Mouse (Mus musculus) gastrocnemius, postnatal 25 days (tissue): ENCODE data around the gene Lrpprc. TPM values are rescaled to one million over a fixed set of nuclear protein-coding genes. Genes with fewer than 3 reads are reported as not detected.

ENCODE experiments used
- DNase-seq: peaks from one replicate; pipeline ENCODE4 v3.0.0; 2022
- total RNA-seq, 2 experiments: library from RNA; stranded (reverse); gene quantifications; 1 replicate in 1 of 2; 2 replicates in 1 of 2; pipeline ENCODE4 v1.2.3; 2021

Lrpprc gene
- total RNA-seq, 2 experiments from 2014 or later = 59.2 to 71.3 TPM

DNA sequence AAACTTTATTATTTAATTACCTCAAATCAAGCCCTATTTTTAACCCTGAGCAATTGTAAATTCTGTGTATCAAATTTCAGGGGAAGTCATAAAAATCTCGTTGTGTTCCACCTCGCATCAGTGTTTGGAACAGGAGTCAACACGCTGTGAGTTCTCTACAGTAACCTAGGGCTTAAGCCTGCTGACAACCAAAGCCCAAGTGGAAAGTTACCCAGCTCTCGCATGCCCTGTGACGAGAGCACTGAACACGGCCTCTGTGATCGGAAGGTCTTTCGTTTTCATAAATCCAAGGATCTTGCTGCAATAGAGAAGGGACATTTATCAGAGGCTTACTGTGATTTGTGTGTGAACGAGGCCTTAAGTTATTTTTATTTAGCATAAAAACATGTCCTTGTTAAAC is 18.7 kb downstream of the Lrpprc start:
- no peak for DNase-seq

DNA sequence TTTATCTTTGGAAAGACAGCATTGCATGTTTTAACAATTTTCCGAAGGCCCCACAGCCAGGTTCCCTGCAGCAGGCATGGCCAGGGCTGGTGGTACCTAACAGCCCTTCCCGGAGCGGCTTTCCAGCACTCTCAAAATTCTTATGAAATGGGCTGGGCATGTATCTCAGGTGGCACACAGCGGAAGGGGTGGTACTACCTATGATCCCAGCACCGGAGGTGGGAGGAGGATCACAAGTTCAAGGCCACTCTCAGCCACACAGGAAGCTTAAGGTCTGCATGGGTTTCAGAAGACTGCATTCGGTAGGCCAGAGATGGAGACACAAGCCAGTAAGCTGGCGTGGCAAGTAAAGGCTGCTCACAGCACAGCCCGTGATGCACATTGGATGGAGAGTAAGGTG is 31.6 kb downstream of the Lrpprc start:
- no peak for DNase-seq

DNA sequence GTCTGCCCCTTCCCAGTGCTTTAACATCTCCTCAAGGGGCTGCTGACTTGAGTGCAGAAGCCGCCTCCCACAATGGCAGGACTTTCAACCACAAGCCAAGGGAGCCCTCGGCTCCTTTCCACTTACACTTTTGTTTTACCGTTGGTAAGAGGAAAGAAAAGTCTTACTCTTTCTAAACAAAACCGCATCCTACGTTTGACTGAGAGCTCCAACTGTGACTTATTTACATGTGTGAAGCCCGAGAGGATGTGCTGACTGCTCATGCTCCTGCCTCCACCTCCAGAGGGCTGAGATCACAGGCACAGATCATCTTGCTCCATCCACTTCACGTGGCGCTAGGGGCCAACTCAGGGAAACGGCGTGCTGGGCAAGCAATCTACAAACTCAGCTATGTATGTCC is 32.2 kb downstream of the Lrpprc start:
- DNase-seq = no peak

- DNase-seq = no peak
These were observed 34.5 kb downstream of the Lrpprc start for GRCm38 (mm10) chr17:84756090-84756489.

DNA sequence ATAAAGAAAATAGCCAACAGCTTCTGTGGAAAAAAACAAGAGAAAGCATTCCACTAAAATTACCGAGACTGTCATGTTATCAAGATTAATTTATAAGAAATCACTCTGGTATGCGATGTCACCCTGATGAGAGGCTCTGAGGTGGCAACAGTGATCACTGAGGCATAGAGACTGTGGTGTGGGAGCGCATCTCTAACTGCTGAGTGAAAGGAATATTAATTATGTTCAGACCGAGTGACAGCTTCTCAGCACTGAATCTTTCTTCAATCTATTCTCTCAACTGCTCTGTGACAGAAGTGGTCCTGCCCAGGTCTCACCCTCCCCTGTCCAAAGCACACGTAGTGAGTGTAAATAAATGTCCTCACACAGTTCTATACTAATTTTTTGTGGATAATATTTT is 37.1 kb downstream of the Lrpprc start:
- DNase-seq = no peak

DNA sequence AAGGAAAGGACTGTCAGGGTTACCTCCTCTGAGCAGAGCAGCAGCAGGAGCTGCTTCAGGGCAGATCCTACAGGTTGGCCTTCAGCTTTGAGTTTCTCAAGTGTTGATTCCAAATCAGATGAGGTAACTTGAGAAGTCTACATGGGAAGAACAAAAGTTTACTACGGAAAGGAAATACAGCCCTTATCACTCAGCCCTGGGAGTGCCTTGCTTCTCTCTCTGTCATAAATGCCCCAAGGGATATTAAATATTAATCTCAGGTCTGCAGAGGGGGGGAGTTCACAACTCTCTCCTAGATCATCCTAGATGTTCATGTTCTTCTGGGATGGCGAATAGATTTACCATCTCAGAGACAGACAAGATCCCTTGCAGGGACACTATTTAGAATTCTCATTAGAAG is 38.3 kb downstream of the Lrpprc start:
- no peak for DNase-seq

GRCm38 (mm10) chr17:84751630-84752191 is 38.9 kb downstream of the Lrpprc start:
- no peak for DNase-seq

- no peak for DNase-seq
These were observed 40.5 kb downstream of the Lrpprc start for GRCm38 (mm10) chr17:84750130-84750529.

- DNase-seq = no peak
These were observed 41.3 kb downstream of the Lrpprc start for GRCm38 (mm10) chr17:84749297-84749696.

- DNase-seq = no peak
These were observed 42.4 kb downstream of the Lrpprc start for GRCm38 (mm10) chr17:84748152-84748682.

- no peak for DNase-seq
These were observed 43.4 kb downstream of the Lrpprc start for GRCm38 (mm10) chr17:84747212-84747611.

- no peak for DNase-seq
These were observed 45.6 kb downstream of the Lrpprc start for GRCm38 (mm10) chr17:84745001-84745400.

GRCm38 (mm10) chr17:84744256-84744655 is 46.3 kb downstream of the Lrpprc start:
- DNase-seq = no peak

DNA sequence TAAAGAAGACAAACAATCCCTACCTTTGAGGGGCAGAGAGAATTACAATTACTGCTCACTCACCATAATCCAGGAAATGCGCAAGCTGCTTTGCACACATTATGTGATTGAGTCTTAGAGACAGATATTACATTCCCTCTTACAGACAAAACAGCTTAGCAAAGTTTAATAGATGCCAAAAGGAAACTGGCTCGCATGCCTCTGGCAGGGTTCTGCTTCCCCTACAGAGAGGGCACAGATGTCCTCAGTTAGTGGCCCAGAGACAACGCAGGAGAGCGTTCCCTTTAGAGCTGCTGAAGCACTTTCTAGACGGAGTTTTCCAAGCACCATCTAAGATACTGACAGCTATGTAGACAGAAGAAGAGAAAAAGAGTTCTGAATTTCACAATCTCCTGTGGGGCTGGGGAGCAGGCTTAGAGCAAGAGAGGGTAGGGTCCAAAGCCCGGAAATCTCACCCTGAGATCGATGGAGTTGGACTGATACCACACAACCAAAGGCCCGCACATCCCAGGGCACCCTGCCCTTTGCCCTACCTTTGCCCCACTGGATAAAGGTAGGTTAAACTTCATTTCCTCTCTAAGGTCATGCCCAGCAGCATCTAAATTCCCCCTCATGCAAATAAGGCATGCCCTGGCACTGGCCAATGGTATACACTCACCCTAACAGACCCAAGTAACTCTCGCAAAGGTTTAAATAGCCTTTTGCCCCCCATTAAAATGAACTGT is 52.4 kb downstream of the Lrpprc start:
- no peak for DNase-seq

DNA sequence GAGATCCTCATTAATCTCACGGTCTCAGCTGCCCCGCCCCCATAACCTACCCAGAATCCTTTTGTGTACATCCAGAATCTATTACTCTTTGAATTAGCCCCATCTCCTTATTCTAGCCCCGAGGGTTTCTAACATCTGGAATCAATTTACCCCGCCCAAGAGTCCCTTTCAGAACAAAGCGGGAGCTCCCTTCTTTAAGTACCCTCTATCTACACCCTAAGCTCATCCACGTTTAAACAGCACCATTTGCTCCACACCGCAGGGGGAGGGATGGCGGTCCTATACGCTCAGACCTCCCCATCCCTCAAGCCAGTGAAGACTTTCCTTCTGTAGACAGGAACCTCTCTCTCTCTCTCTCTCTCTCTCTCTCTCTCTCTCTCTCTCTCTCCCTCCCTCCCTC is 53.9 kb downstream of the Lrpprc start:
- DNase-seq = no peak

DNA sequence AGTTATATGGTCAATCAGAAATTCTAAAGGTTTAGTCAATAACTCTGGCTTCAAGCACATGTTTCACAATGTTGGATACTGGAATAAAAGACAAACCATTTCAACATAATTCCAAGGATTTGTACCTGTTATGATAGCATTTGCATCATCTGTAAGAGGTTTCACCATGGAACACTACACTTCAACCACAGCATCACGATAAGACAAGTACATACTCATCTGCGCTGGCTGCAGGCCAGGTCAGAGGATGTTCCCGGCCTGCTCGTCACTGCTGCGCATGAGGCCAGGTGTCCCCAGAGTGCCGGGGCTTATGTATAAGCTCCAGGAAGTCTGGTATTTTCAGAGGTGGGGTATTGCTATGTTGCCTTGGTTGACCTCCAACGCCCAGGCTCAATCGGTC is 58.0 kb downstream of the Lrpprc start:
- DNase-seq = no peak

DNA sequence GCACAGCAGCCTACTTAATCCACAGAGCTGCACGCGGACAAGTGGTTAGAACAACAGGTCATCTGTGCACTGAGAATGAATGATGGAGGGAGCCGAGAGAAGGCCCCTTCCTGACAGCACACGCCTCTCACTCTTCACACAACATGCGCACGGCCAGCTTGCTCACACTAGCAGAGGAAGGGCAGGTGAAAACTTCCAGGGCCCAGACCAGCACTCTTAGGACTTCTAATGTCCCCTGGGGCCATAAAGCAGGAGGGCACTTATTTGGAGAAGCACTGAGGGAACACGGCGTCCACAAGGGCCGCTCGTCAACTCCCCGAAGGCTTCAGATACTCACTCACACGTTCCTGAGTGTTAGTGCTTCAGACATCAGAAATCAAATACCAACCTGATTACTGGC is 59.2 kb downstream of the Lrpprc start:
- DNase-seq = no peak

GRCm38 (mm10) chr17:84729140-84729539 is 61.4 kb downstream of the Lrpprc start:
- no peak for DNase-seq

GRCm38 (mm10) chr17:84728201-84728911 is 62.2 kb downstream of the Lrpprc start:
- DNase-seq = no peak

DNA sequence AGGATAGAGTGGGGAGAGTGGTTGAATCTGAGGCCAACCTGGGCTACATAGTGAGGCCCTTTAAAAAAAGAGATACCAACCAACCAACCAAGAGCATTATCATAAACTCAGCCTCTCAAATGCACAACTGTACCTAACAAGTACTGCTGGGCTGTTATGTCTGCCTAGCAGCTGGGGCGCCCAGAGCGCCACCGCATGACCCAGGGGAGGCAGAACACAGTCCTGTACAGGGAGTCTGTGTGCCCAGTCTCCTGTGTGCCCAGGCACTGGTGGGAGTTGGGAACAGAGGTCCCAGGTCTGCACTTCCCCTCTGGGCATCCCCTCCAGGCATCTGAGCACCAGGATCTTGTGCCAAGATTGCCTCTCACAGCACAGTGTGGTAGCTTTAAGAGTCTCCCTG is 65.4 kb downstream of the Lrpprc start:
- no peak for DNase-seq

GRCm38 (mm10) chr17:84724028-84724427 is 66.6 kb downstream of the Lrpprc start:
- DNase-seq = no peak

DNA sequence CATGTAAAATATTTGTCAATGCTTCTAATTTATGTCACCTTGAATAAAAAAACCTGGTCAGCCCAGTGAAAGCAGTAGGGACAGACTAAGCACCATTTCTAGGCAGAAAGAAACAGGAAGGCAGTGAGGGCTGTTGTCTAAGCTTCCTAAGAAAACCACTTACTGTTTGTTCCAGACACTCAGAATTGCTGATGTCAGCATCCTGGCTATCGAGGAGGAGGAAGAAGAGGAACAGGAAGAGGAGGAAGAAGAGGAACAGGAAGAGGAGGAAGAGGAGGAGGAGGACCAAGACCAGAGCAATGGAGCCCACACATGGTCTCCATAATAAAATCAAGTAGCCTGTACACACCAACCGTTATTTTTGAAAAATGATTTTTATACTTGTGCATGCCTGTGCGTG is 71.5 kb downstream of the Lrpprc start:
- DNase-seq = no peak

- DNase-seq = no peak
These were observed 73.2 kb downstream of the Lrpprc start for GRCm38 (mm10) chr17:84717416-84717815.
